ENCODE assay signal across 7 mouse cellular contexts in the genomic region with DNA sequence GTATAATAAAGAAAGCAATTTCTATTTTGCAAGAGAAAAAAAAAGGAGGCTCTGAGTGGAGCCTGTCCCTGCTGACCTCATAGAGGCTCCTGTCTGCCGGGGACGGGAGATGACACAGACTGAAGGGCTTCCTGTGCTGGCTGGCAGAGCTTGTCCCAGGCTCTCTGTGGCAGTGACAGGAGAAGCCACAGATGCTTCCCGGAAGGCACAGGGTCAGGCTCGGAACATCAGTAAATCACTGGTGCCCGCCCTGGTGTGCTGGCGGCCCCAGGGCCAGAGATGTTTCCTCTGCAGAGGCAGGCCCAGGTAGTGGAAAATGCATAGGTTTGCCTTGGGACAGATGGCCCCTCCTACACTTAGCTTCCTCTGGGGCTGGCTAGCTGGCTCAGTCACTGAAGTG. TPM values are rescaled to one million over a fixed set of nuclear protein-coding genes. Genes with fewer than 3 reads are reported as not detected.
A peak's percentile ranks its signal among the peaks of the same experiment; 100 is the strongest.
DNase-seq lines count a peak whose midpoint lies in the region; ATAC-seq and TF ChIP-seq lines count a peak whose summit lies in the region.

No protein-coding gene starts in this region.

- peak; percentile 91 for DNase-seq in 416B (ENCODE audit: low read depth)
- no peak for DNase-seq in left cerebral cortex, adult 11 months (ENCODE audit: low spot score)
- DNase-seq in layer of hippocampus, adult 8-10 months (ENCODE audit: low spot score in 2 of 2), result no peak
- no peak for DNase-seq in right cerebral cortex, postnatal 25 days

- no peak overlapping the region for H3K4me2 ChIP-seq in heart, embryonic 11.5 days
- H3K4me2 ChIP-seq in limb, embryonic 12.5 days, result no peak overlapping the region

- WGBS in heart, embryonic 11.5 days (ENCODE audit: insufficient replicate concordance), result 29% methylated on average over 6 of the region's 6 CpGs
- WGBS in limb, embryonic 12.5 days, result 19% methylated on average over 6 of the region's 6 CpGs

- H3K4me3 ChIP-seq in E14TG2a.4 (replicated peaks; ENCODE audit: low read length), result peak overlapping the region; percentile 50
- H3K4me3 ChIP-seq in heart, embryonic 11.5 days (ENCODE audit: low read depth, low read length), result no peak overlapping the region
- H3K4me3 ChIP-seq in limb, embryonic 12.5 days (replicated peaks), result no peak overlapping the region

- peak; percentile 26; the same call in 1 of the 2 replicates for ATAC-seq in heart, embryonic 11.5 days (replicated peaks; ENCODE audit: insufficient number of reproducible peaks, low FRiP score, low TSS enrichment)
- no peak for ATAC-seq in limb, embryonic 12.5 days (ENCODE audit: insufficient number of reproducible peaks, insufficient read depth, low FRiP score, low TSS enrichment, low read depth)

- 0 out of 2 replicates have a peak overlapping the region, but pooled peaks have one; percentile 22 for H3K9ac ChIP-seq in heart, embryonic 11.5 days (ENCODE audit: low read depth, low read length)
- H3K9ac ChIP-seq in limb, embryonic 12.5 days (replicated peaks), result 0 out of 2 replicates have a peak overlapping the region, but pooled peaks have one; percentile 27

- no peak for TF ChIP-seq CTCF in E14TG2a.4 (conservative IDR thresholded peaks at IDR 0.05; ENCODE audit: low read length)

- H3K27ac ChIP-seq in heart, embryonic 11.5 days (ENCODE audit: low read depth, low read length), result no peak overlapping the region
- peak overlapping the region; percentile 37; the same call in 1 of the 2 replicates for H3K27ac ChIP-seq in limb, embryonic 12.5 days

- H3K4me1 ChIP-seq in E14TG2a.4 (replicated peaks; ENCODE audit: low read depth, low read length), result peaks cover 60% of the 10 kb centered on the region
- H3K4me1 ChIP-seq in heart, embryonic 11.5 days (ENCODE audit: control insufficient read depth, insufficient read depth, low read length), result peaks cover 5% of the 10 kb centered on the region
- peaks cover 10% of the 10 kb centered on the region for H3K4me1 ChIP-seq in limb, embryonic 12.5 days (replicated peaks)

- no peaks in the 10 kb centered on the region for H3K9me3 ChIP-seq in E14TG2a.4 (ENCODE audit: low read length)
- no peaks in the 10 kb centered on the region for H3K9me3 ChIP-seq in heart, embryonic 11.5 days (replicated peaks; ENCODE audit: control insufficient read depth, low read length)
- no peaks in the 10 kb centered on the region for H3K9me3 ChIP-seq in limb, embryonic 12.5 days

- no peaks in the 10 kb centered on the region for H3K36me3 ChIP-seq in E14TG2a.4 (ENCODE audit: insufficient read depth, low read length)
- H3K36me3 ChIP-seq in heart, embryonic 11.5 days (ENCODE audit: control insufficient read depth, insufficient read depth, low read length), result no peaks in the 10 kb centered on the region
- H3K36me3 ChIP-seq in limb, embryonic 12.5 days, result no peaks in the 10 kb centered on the region

- H3K27me3 ChIP-seq in E14TG2a.4 (ENCODE audit: insufficient read depth, low read length), result no peaks in the 10 kb centered on the region
- H3K27me3 ChIP-seq in heart, embryonic 11.5 days (ENCODE audit: control insufficient read depth, insufficient read depth, low read length), result no peaks in the 10 kb centered on the region
- no peaks in the 10 kb centered on the region for H3K27me3 ChIP-seq in limb, embryonic 12.5 days

RNA-seq across cellular contexts. Expression of a gene that starts 20.8 kb away (rescaled TPM):
- 5.2 and 5.3 TPM in 2 replicates for polyA plus RNA-seq in heart, embryonic 11.5 days (2014; fragmentation: Nextera tagmentation; extraction: Ambion mirVana)
- 12.3 and 16.0 TPM in 2 replicates for polyA plus RNA-seq in limb, embryonic 12.5 days (2016; fragmentation: Nextera tagmentation; extraction: Ambion mirVana)
- total RNA-seq in layer of hippocampus, adult 8-10 months (2022), result 10 to 100 TPM; 69.9 to 81.1 (median 75.7) TPM

RNA-seq across cellular contexts. Expression of a gene that starts 56.3 kb away (rescaled TPM):
- 81.7 and 85.3 TPM in 2 replicates for polyA plus RNA-seq in heart, embryonic 11.5 days (2014; fragmentation: Nextera tagmentation; extraction: Ambion mirVana)
- polyA plus RNA-seq in limb, embryonic 12.5 days (2016; fragmentation: Nextera tagmentation; extraction: Ambion mirVana), result 99.3 and 99.7 TPM in 2 replicates
- 10 to 100 TPM; 73.1 to 87.1 (median 74.8) TPM for total RNA-seq in layer of hippocampus, adult 8-10 months (2022)
